Mouse (Mus musculus): ENCODE results near the gene Kif2c.
"Not testable (repeated sequence)": the region's sequence is repeated elsewhere in the genome, so short reads cannot be mapped to it uniquely, and the experiment has no call there.

The Kif2c gene

GRCm38 (mm10) chr4:117189382-117189855, 7.0 kb upstream of the Kif2c start:
- DNase-seq (ENCODE audit: extremely low read depth, low read depth, low spot score), result no peak

GRCm38 (mm10) chr4:117188969-117189368, 6.5 kb upstream of the Kif2c start:
- no peak for DNase-seq (ENCODE audit: extremely low read depth, low read depth, low spot score)

- DNase-seq (ENCODE audit: extremely low read depth, low read depth, low spot score), result not testable (repeated sequence)
These were observed 289 bp upstream of the Kif2c start for GRCm38 (mm10) chr4:117182759-117183096.

GRCm38 (mm10) chr4:117169936-117170335, 12.5 kb downstream of the Kif2c start:
- no peak for DNase-seq (ENCODE audit: extremely low read depth, low read depth, low spot score)

- DNase-seq (ENCODE audit: extremely low read depth, low read depth, low spot score), result no peak
These were observed 21.3 kb downstream of the Kif2c start for GRCm38 (mm10) chr4:117161183-117161582.

- DNase-seq (ENCODE audit: extremely low read depth, low read depth, low spot score), result no peak
These were observed 22.8 kb downstream of the Kif2c start for GRCm38 (mm10) chr4:117159666-117160065.

- no peak for DNase-seq (ENCODE audit: extremely low read depth, low read depth, low spot score)
These were observed 26.1 kb downstream of the Kif2c start for GRCm38 (mm10) chr4:117156372-117156771.

GRCm38 (mm10) chr4:117155792-117156355, 26.6 kb downstream of the Kif2c start, which contains the start of gene Rps8:
Gene Rps8, minus strand, starts transcription at chr4:117156243.
- no peak for DNase-seq (ENCODE audit: extremely low read depth, low read depth, low spot score)

GRCm38 (mm10) chr4:117155020-117155791, 27.2 kb downstream of the Kif2c start:
- no peak for DNase-seq (ENCODE audit: extremely low read depth, low read depth, low spot score)

- DNase-seq (ENCODE audit: extremely low read depth, low read depth, low spot score), result no peak
These were observed 29.7 kb downstream of the Kif2c start for GRCm38 (mm10) chr4:117152714-117153113.

GRCm38 (mm10) chr4:117151416-117151815, 31.0 kb downstream of the Kif2c start:
- no peak for DNase-seq (ENCODE audit: extremely low read depth, low read depth, low spot score)

- DNase-seq (ENCODE audit: extremely low read depth, low read depth, low spot score), result no peak
These were observed 32.2 kb downstream of the Kif2c start for GRCm38 (mm10) chr4:117150212-117150733.

GRCm38 (mm10) chr4:117149291-117150211, 32.9 kb downstream of the Kif2c start:
- DNase-seq (ENCODE audit: extremely low read depth, low read depth, low spot score), result no peak

- no peak for DNase-seq (ENCODE audit: extremely low read depth, low read depth, low spot score)
These were observed 33.6 kb downstream of the Kif2c start for GRCm38 (mm10) chr4:117148815-117149214.

GRCm38 (mm10) chr4:117148047-117148713, 34.3 kb downstream of the Kif2c start:
- DNase-seq (ENCODE audit: extremely low read depth, low read depth, low spot score), result no peak

- DNase-seq (ENCODE audit: extremely low read depth, low read depth, low spot score), result no peak
These were observed 36.3 kb downstream of the Kif2c start for GRCm38 (mm10) chr4:117146176-117146575.

GRCm38 (mm10) chr4:117145248-117145647, 37.2 kb downstream of the Kif2c start:
- no peak for DNase-seq (ENCODE audit: extremely low read depth, low read depth, low spot score)

GRCm38 (mm10) chr4:117143023-117143422, 39.4 kb downstream of the Kif2c start:
- DNase-seq (ENCODE audit: extremely low read depth, low read depth, low spot score), result no peak

- no peak for DNase-seq (ENCODE audit: extremely low read depth, low read depth, low spot score)
These were observed 41.8 kb downstream of the Kif2c start for GRCm38 (mm10) chr4:117140613-117141012.

- no peak for DNase-seq (ENCODE audit: extremely low read depth, low read depth, low spot score)
These were observed 43.2 kb downstream of the Kif2c start for GRCm38 (mm10) chr4:117139217-117139612.

Measured in fat pad, adult 2 months (tissue).